Mouse (Mus musculus) ES-Bruce4 (cell line): ENCODE measurements around the gene Mettl7a1.

ENCODE experiments used
- CTCF ChIP-seq: IDR thresholded peaks from one replicate; pipeline ENCODE4 v1.8.1; 2011; ENCODE audit warnings: low read depth, low read length
- EP300 ChIP-seq: IDR thresholded peaks from 2 replicates; pipeline ENCODE4 v1.6.1; 2011; ENCODE audit warnings: low read depth, low read length; ENCODE audit not compliant: insufficient read depth
- POLR2A ChIP-seq: IDR thresholded peaks from one replicate; pipeline ENCODE4 v1.8.1; 2011; ENCODE audit warnings: low read length; ENCODE audit not compliant: insufficient read depth

DNA sequence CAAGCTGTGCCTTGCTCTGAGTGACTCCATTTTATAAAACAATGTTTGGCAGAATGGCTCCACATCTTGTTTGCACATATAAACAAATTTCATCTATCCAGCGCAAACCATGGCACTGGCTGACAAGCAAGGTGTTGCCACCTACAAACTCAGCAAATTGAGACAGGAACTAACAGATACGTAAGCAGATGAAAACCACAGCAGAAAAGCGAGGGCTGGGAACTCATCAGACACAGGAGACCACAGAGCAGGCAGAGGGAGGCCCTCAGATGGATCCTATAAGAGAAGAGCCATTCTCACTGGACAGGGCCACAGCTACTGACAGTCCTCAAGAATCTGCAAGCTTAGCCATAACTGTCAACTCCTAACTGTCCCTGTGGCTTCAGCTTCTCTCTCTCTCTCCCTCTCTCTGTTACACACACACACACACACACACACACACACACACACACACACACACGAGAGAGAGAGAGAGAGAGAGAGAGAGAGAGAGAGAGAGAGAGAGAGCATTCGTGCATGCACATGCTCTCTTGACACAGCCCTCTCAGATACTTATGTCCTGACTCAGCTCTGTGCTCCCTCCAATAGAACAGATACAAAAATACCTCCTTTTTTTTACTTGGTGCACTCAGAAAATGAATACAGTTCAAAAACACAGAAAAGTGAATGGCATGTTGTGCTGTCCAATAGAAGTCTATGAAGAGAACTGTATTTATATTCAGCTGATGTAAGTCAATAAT lies 38.2 kb upstream of the Mettl7a1 start:
- no peak for TF ChIP-seq POLR2A
- no peak for TF ChIP-seq EP300
- TF ChIP-seq CTCF: no peak
